Mouse (Mus musculus) spleen, adult 2 months (tissue): ENCODE results near the gene Olfr643.

Experiments
- CTCF ChIP-seq: fragments of 200-500 bp; IDR thresholded peaks from 2 replicates; pipeline ENCODE4 v1.5.1; 2011; ENCODE audit warnings: mild to moderate bottlenecking, inconsistent platforms; ENCODE audit not compliant: insufficient read depth, insufficient read length, insufficient replicate concordance; ENCODE audit errors: extremely low read depth
- POLR2A ChIP-seq: fragments of 200-500 bp; IDR thresholded peaks from 2 replicates; pipeline ENCODE4 v1.6.1; 2011; ENCODE audit warnings: low read depth, low read length, inconsistent platforms

- TF ChIP-seq POLR2A (no peak), CTCF (no peak)
Observed at GRCm38 (mm10) chr7:104018953-104019352, 118.3 kb downstream of the Olfr643 start.
